Mouse (Mus musculus): ENCODE measurements around the gene Espn. TPM values are rescaled to one million over a fixed set of nuclear protein-coding genes. Genes with fewer than 3 reads are reported as not detected.

The Espn gene
- total and polyA plus RNA-seq, 2 experiments from 2014 or later = 0.47 to 0.71 TPM

DNA sequence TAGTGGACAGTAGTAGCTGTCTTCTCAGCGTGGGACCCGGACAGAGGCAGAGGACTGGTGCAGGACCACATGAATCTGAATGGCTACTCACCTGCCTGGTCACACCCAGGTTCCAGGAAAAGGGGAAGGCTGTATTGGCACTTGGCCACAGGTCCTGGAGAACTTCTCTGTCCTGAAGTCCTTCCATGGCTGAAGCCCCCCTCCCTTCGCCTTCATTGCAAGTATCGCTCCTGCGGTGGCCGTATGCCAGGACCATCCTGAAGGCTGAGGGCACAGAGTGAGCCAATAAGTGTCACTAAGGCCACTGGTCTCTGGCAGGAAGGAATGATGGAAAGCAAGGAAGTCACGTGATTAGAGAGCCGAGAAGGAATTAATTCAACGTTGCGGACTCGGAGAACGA is 57.9 kb downstream of the Espn start:
- H3K4me1 ChIP-seq (ENCODE audit: insufficient read depth, low read length) = no peaks in the 10 kb centered on the region
- H3K9me3 ChIP-seq (ENCODE audit: low read length) = no peaks in the 10 kb centered on the region
- no peak overlapping the region for H3K9ac ChIP-seq (replicated peaks; ENCODE audit: low read length)
- no peak for ATAC-seq
- no peak overlapping the region for H3K4me3 ChIP-seq (ENCODE audit: low read length)
- H3K36me3 ChIP-seq (ENCODE audit: insufficient read depth, low read length) = no peaks in the 10 kb centered on the region
- H3K27ac ChIP-seq = no peak overlapping the region
- 85% methylated on average over 12 of the region's 12 CpGs for WGBS
- no peak overlapping the region for H3K4me2 ChIP-seq (ENCODE audit: low read depth, low read length)
- no peak for TF ChIP-seq CTCF (IDR thresholded peaks at IDR 0.05; ENCODE audit: low read depth)
- no peak for DNase-seq (ENCODE audit: low spot score)
- H3K27me3 ChIP-seq (ENCODE audit: insufficient read depth, low read length) = no peaks in the 10 kb centered on the region

GRCm38 (mm10) chr4:152092751-152093293 is 59.3 kb downstream of the Espn start:
- 47% methylated on average over 8 of the region's 8 CpGs for WGBS
- Histone ChIP-seq H3K4me1 (ENCODE audit: insufficient read depth, low read length) (peaks cover 7% of the 10 kb centered on the region), H3K27me3 (ENCODE audit: insufficient read depth, low read length) (no peaks in the 10 kb centered on the region), H3K27ac (no peak overlapping the region), H3K4me2 (ENCODE audit: low read depth, low read length) (no peak overlapping the region), H3K4me3 (ENCODE audit: low read length) (no peak overlapping the region), H3K9ac (replicated peaks; ENCODE audit: low read length) (no peak overlapping the region), H3K9me3 (ENCODE audit: low read length) (no peaks in the 10 kb centered on the region), H3K36me3 (ENCODE audit: insufficient read depth, low read length) (no peaks in the 10 kb centered on the region)
- no peak for TF ChIP-seq CTCF (IDR thresholded peaks at IDR 0.05; ENCODE audit: low read depth)
- ATAC-seq = no peak
- no peak for DNase-seq (ENCODE audit: low spot score)

DNA sequence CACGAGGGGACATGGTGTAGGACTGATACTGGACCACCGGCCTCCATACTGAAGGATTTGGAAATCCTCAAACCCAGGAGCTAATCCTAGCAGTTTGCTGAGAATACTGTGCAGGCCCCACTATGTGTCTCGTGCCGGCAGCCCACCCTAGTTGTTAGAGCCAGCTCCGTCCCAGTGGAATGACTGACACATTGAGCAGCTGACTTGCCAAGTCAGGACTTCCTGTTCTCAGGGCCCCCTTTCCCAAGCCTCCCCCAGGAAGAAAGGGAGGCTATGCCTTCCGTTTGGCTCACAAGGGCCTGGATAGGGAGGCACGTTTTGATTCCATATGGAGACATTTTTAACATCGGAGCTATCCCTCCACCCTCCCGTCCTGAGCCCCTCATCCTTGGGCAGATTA is 62.0 kb downstream of the Espn start:
- H3K9me3 ChIP-seq (ENCODE audit: low read length) = no peaks in the 10 kb centered on the region
- DNase-seq (ENCODE audit: low spot score) = no peak
- H3K4me1 ChIP-seq (ENCODE audit: insufficient read depth, low read length) = peaks cover 15% of the 10 kb centered on the region
- no peak overlapping the region for H3K27ac ChIP-seq
- ATAC-seq = no peak
- no peak overlapping the region for H3K4me3 ChIP-seq (ENCODE audit: low read length)
- no peak overlapping the region for H3K9ac ChIP-seq (replicated peaks; ENCODE audit: low read length)
- H3K36me3 ChIP-seq (ENCODE audit: insufficient read depth, low read length) = no peaks in the 10 kb centered on the region
- WGBS = 83% methylated on average over 9 of the region's 9 CpGs
- H3K27me3 ChIP-seq (ENCODE audit: insufficient read depth, low read length) = no peaks in the 10 kb centered on the region
- no peak for TF ChIP-seq CTCF (IDR thresholded peaks at IDR 0.05; ENCODE audit: low read depth)
- no peak overlapping the region for H3K4me2 ChIP-seq (ENCODE audit: low read depth, low read length)

- Histone ChIP-seq H3K36me3 (ENCODE audit: insufficient read depth, low read length) (no peaks in the 10 kb centered on the region), H3K4me1 (ENCODE audit: insufficient read depth, low read length) (peaks cover 15% of the 10 kb centered on the region), H3K9ac (replicated peaks; ENCODE audit: low read length) (no peak overlapping the region), H3K9me3 (ENCODE audit: low read length) (no peaks in the 10 kb centered on the region), H3K4me3 (ENCODE audit: low read length) (no peak overlapping the region), H3K27me3 (ENCODE audit: insufficient read depth, low read length) (no peaks in the 10 kb centered on the region), H3K27ac (no peak overlapping the region), H3K4me2 (ENCODE audit: low read depth, low read length) (peak overlapping the region; percentile 86)
- ATAC-seq = peak; percentile 38; the same call in 1 of the 2 replicates
- peak; percentile 71 for DNase-seq (ENCODE audit: low spot score)
- TF ChIP-seq CTCF (IDR thresholded peaks at IDR 0.05; ENCODE audit: low read depth) = no peak
- 24% methylated on average over 8 of the region's 8 CpGs for WGBS
Observed at GRCm38 (mm10) chr4:152088556-152089120, 63.5 kb downstream of the Espn start.

DNA sequence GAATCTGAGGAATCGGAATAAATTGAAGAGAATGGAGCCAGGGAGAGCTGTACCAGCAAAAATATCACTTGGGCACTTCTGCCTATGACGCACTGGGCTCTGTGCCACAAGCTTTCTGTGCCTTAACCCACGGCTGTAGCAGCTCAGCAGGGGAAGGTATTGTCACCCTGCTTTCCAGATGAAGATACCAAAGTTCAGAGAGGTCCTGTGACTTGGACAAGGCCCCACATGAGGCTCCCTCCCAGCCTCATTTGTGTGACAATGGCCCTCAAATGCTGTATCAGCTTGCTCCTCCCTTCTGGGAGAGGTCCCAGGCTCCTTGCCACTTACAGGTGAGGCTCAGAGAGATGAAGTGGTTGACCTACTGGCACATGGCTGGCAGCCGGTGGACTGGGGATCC is 64.0 kb downstream of the Espn start:
- DNase-seq (ENCODE audit: low spot score) = no peak
- Histone ChIP-seq H3K9me3 (ENCODE audit: low read length) (no peaks in the 10 kb centered on the region), H3K27ac (no peak overlapping the region), H3K9ac (replicated peaks; ENCODE audit: low read length) (no peak overlapping the region), H3K4me1 (ENCODE audit: insufficient read depth, low read length) (peaks cover 15% of the 10 kb centered on the region), H3K36me3 (ENCODE audit: insufficient read depth, low read length) (no peaks in the 10 kb centered on the region), H3K4me3 (ENCODE audit: low read length) (no peak overlapping the region), H3K4me2 (ENCODE audit: low read depth, low read length) (peak overlapping the region; percentile 86), H3K27me3 (ENCODE audit: insufficient read depth, low read length) (no peaks in the 10 kb centered on the region)
- no peak for TF ChIP-seq CTCF (IDR thresholded peaks at IDR 0.05; ENCODE audit: low read depth)
- no peak for ATAC-seq
- 15% methylated on average over 4 of the region's 4 CpGs for WGBS

GRCm38 (mm10) chr4:152087211-152088081 is 64.7 kb downstream of the Espn start:
- 5% methylated on average over 12 of the region's 12 CpGs for WGBS
- ATAC-seq = peak; percentile 11; the same call in 1 of the 2 replicates
- H3K36me3 ChIP-seq (ENCODE audit: insufficient read depth, low read length) = no peaks in the 10 kb centered on the region

More at GRCm38 (mm10) chr4:152087211-152088081, 64.7 kb downstream of the Espn start:
- H3K27me3 ChIP-seq (ENCODE audit: insufficient read depth, low read length) = no peaks in the 10 kb centered on the region
- H3K4me1 ChIP-seq (ENCODE audit: insufficient read depth, low read length) = peaks cover 15% of the 10 kb centered on the region
- H3K27ac ChIP-seq = peak overlapping the region; percentile 67
- peak overlapping the region; percentile 72 for H3K9ac ChIP-seq (replicated peaks; ENCODE audit: low read length)
- no peak for TF ChIP-seq CTCF (IDR thresholded peaks at IDR 0.05; ENCODE audit: low read depth)
- DNase-seq (ENCODE audit: low spot score) = no peak
- H3K4me3 ChIP-seq (ENCODE audit: low read length) = peak overlapping the region; percentile 70
- peak overlapping the region; percentile 86 for H3K4me2 ChIP-seq (ENCODE audit: low read depth, low read length)
- H3K9me3 ChIP-seq (ENCODE audit: low read length) = no peaks in the 10 kb centered on the region

Measured in hindbrain, postnatal 0 days (tissue).